Mouse (Mus musculus) right cerebral cortex, postnatal 25 days (tissue): ENCODE data around the gene Klk1b4.
"Not testable (repeated sequence)": the region's sequence is repeated elsewhere in the genome, so short reads cannot be mapped to it uniquely, and the experiment has no call there.

ENCODE experiments used
- DNase-seq: peaks from one replicate; pipeline ENCODE4 v3.0.0; 2022

Klk1b4 gene

DNA sequence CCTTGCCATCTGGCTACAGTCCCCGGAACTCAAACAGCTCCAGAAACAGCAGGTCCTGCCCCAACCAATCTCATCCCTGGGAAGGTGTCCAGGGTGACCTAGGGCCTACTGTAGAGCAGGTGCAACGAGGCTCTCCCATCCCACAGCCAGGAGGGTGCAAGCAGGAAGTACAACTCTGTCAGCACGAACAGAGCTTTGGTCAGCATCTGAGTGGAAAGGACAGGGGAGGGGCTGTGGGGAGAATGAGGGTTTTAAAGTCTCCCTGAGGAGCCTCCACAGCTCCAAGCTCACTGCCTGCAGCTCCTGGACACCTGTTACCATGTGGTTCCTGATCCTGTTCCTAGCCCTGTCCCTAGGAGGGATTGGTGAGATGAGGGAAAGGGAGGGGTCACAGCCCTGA lies at the start of gene Klk1b4:
Gene Klk1b4, plus strand, starts transcription at position 301 of the 400 bp plus-strand sequence.
- not testable (repeated sequence) for DNase-seq

DNA sequence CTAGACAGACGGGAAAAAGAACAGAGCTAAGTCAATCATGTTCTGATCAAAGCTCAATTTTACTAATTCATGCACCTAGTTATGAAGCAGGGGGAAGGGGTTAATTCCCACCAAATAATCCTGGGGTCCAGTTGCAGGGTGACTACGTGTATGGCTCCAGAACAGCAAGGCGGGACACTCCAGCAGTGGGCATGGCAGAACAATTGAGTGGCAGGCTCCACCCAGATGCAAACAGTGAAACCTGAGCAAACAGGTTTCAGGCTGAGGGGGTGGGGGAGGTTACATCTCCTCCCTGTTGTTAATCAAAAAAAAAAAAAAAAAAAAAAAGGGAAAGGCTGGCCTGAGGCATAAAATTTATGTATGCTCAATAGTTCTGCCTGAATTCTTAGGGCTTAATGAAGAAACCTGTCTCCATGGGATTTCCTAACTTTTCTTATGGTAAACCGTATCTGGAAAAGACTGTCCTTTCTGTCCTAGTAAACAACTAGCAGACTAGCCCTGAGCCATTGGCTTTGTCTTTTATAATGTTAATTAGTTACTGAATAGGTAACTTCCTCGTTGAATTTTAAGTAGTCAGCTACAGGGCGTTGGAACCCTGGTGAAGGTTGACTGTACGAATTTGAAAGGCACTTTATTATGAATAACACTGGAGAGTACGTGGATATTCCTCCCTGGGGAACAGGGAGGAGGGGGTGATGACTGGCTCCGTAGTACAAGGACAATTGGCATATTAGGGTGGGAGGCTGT lies 27.8 kb upstream of the Klk1b4 start:
- DNase-seq, result no peak

DNA sequence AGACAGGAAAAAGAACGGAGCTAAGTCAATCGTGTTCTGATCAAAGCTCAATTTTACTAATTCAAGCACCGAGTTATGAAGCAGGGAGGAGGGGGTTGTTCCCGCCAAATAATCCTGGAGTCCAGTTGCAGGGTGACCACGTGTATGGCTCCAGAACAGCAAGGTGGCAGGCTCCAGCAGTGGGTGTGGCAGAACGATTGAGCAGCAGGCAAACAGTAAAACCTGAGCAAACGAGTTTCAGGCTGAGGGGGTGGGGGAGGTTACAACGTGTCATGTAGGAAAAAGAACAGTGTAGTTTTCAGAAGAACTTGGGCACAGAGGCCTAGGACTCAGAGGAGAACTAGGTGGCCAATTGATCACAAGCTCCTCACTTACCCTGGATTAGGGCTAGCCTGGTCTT lies 20.7 kb upstream of the Klk1b4 start:
- DNase-seq, result not testable (repeated sequence)

DNA sequence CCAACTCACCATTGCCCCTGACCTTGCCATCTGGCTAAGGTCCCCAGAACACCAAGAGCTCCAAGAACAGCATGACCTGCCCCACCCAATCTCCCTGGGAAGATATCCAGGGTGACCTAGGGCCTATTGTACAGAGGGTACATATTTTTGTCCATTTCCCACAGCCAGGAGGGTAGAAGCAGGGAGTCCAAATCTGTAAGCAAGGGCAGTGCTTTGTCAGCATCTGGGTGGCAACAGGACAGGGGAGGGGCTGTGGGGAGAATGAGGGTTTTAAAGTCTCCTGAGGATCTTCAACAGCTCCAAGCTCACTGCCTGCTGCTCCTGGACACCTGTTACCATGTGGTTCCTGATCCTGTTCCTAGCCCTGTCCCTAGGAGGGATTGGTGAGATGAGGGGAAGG lies 19.3 kb upstream of the Klk1b4 start, which contains the start of gene Klk1b24:
Gene Klk1b24, plus strand, starts transcription at position 301 of the 400 bp plus-strand sequence.
- DNase-seq, result not testable (repeated sequence)

DNA sequence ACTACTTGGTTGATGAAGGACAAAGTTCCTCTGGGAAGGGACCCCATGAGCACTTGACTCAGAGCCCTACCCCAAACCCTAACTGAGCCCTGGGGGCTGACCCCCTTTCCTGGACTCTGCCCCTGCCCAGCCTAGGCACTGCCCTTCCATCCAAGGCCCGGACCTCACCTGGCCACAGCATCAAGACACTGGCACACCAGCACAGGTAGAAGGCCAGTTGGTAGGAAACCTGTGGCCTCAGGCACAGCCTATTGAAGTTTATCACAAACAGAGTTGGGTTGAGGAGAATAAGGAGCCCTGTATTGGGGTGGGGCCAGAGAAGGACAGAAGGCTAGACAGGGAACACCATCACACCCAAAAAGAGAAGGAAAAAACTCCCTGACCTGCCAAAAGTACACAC lies 13.8 kb upstream of the Klk1b4 start:
- not testable (repeated sequence) for DNase-seq

DNA sequence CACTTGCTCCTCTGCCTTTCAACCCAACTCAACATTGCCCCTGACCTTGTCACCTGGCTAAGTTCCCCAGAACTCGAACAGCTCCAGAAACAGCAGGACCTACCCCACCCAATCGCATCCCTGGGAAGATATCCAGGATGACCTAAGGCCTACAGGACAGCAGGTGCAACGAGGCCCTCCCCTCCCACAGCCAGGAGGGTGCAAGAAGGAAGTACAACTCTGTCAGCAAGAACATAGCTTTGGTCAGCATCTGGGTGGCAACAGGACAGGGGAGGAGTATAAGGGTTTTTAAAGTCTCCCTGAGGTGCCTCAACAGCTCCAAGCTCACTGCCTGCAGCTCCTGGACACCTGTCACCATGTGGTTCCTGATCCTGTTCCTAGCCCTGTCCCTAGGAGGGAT lies 9.3 kb upstream of the Klk1b4 start, which contains the start of gene Klk1b3:
Gene Klk1b3, plus strand, starts transcription at position 301 of the 400 bp plus-strand sequence.
- no peak for DNase-seq

DNA sequence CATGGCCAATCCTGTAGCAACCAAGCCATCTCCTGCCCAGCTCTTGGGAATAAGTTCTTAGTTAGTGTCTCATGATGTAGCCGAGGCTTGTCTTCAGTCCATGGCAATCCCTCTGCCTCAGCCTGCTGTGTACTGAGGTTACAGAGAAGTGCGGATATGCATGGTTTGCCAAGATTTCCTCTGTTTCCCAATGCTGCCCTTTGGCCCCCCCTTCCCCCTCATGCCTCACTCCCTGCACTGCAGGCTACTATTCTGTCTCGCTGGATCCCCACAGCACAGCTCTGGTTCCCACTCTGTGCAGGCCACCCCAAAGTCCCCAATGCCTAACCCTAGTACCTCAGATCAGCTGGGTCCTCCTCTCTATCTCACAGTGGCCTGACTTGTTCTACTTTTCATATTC lies 1.1 kb downstream of the Klk1b4 start:
- DNase-seq, result no peak

DNA sequence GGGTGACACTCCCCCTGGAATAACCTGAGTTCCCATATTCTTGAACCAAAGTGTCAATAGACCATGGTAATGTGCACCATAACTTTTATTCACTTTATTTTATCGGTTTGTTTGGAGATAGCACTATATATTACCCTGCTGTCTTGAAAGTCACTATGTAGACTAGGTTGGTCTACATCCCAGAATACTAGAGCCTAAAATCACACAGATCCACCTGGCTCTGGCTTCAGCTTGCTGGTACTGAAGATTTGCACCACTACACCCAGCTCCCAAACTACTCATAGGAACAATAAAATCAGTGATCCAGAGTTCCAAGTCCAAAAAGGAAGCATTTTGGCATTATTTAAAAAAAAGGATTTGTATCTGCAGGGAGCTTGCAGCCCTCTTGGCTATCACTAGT lies 8.4 kb downstream of the Klk1b4 start, which contains the start of gene Klk1b5:
Gene Klk1b5, plus strand, starts transcription at position 301 of the 400 bp plus-strand sequence.
- DNase-seq, result no peak

DNA sequence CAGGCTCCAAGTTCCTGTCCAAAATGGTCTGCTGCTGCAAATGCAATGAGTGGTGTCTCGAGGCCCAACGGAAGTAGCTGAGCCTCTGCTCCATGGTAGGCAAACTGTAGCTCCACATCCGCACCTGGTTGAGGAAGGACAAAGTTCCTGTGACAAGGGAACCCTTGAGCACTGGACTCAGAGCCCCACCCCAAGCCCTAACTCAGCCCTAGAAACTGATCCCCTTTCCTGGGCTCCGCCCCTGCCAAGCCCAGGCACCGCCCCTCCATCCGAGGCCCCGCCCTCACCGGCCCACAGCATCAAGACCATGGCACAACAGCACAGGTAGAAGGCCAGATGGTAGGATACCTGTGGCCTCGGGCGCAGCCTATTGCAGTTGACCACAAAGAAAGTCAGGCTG lies 14.4 kb downstream of the Klk1b4 start:
- not testable (repeated sequence) for DNase-seq

DNA sequence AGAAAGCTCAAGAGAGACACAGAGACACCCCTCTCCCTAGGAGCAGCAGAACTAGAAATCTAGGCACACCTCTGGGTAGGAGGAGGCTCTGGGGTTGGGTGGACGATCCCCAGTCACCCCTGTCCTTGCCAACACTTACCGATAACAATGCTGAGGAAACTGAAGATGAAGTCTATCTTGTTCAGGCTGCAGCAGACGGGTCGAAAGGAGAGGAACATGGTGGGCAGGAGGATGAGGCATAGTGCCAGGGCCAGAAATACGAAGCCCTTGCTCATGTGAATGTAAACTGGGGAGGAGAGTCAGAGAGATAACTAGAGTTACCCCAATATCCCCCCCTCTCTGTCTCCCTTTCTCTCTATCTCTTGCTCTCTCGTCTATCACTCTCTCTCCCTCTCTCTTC lies 15.1 kb downstream of the Klk1b4 start:
- not testable (repeated sequence) for DNase-seq

DNA sequence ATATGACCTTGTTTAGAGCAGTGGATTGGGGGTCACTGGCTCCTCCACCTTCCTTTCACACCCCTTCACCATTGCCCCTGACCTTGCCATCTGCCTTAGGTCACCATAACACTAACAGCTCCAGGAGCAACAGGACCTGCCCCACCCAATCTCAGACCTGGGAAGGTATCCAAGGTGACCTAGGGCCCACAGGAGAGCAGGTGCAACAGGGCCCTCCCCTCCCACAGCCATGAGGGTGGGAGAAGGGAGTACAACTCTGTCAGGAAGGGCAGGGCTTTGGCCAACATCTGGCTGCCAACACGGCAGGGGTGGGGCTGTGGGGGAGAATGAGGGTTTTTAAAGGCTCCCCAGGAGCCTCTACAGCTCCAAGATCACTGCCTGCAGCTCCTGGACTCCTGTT lies 17.8 kb downstream of the Klk1b4 start, which contains the start of gene Klk1:
Gene Klk1, plus strand, starts transcription at position 285 of the 400 bp plus-strand sequence.
- no peak for DNase-seq

DNA sequence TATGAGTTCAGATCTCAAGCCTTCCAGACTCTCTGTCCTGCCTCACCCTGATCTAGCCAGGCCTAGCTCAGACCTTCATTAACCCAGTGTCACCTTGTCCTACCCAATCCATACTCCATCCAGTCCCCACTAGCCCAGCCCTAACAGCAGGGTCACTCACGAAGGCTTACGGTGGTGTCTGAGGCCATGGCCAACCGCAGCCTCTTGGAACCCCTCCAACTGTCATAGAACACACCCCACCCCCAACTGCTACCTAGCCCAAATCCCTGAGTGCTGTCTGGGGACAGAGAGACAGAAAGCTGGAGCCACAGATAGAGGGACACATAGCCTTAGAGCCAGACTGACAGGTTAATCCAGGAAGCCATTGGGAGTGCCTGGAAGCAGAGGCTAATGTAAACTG lies 28.7 kb downstream of the Klk1b4 start, which contains the start of gene Gm36864:
Gene Gm36864, plus strand, starts transcription at position 269 of the 400 bp plus-strand sequence.
- no peak for DNase-seq

DNA sequence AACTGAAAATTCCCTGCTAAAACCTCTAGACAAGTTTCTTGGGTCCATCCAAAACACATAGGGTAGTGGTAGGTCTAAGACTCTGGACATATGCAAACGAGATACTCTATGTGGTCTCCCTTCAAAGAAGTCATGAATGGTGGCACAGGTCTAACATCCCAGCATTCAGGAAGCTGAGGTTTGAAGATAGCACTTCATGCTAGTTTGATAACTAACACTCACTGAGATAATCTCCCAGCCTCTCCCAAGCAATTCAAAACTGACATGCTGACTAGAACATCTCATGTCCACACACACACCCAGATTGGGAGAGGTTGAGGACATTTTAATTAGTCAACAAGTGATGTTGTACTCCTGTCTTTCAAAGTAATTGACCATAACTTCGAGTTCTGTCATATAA lies 32.7 kb downstream of the Klk1b4 start:
- DNase-seq, result no peak

DNA sequence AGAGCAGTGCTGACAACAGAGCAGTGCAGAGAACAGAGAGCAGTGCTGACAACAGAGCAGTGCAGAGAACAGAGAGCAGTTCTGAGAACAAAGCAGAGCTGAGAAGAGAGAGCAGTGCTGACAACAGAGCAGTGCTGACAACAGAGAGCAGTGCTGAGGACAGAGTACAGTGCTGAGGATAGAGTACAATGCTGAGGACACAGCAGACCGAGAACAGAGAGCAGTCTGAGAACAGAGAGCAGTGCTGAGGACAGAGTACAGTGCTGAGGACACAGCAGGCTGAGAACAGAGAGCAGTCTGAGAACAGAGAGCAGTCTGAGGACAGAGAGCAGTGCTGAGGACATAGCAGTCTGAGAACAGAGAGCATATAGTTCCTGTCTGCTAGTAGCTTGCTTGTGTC lies 33.5 kb downstream of the Klk1b4 start:
- DNase-seq, result no peak

DNA sequence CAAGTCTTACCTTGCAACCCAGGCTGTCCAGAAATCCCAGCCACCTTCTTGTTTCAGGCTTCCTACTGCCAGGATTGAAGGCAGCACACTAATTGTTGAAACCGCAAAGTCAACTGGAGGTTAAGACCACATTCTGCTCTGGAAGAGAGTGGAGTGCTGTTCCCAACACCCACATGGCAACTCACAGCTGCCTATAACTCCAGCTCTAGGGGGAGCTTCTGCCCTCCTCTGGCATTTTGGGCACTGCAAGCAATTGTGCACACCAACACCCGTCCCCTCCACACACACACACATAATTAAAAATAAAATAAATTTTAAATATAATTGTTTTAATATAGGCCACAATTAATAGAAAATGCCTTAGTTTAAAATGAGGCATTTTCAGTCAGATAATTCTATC lies 33.9 kb downstream of the Klk1b4 start:
- no peak for DNase-seq

DNA sequence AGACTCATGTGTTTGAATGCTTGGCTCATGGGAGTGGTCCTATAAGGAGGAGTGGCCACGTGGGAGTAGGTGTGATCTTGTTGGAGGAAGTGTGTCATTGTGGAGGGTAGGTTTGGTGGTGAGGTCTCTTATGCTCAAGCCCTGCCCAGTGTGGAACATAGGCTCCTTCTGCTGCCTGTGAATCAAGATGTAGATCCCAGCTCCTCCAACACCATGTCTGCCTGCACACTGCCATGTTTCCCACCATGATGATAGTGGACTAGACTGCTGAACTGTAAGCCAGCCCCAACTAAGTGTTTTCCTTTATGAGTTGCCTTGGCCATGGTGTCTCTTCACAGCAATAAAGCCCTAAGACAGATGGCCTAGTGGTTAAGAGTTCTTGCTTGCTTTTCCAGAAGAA lies 36.8 kb downstream of the Klk1b4 start:
- no peak for DNase-seq

DNA sequence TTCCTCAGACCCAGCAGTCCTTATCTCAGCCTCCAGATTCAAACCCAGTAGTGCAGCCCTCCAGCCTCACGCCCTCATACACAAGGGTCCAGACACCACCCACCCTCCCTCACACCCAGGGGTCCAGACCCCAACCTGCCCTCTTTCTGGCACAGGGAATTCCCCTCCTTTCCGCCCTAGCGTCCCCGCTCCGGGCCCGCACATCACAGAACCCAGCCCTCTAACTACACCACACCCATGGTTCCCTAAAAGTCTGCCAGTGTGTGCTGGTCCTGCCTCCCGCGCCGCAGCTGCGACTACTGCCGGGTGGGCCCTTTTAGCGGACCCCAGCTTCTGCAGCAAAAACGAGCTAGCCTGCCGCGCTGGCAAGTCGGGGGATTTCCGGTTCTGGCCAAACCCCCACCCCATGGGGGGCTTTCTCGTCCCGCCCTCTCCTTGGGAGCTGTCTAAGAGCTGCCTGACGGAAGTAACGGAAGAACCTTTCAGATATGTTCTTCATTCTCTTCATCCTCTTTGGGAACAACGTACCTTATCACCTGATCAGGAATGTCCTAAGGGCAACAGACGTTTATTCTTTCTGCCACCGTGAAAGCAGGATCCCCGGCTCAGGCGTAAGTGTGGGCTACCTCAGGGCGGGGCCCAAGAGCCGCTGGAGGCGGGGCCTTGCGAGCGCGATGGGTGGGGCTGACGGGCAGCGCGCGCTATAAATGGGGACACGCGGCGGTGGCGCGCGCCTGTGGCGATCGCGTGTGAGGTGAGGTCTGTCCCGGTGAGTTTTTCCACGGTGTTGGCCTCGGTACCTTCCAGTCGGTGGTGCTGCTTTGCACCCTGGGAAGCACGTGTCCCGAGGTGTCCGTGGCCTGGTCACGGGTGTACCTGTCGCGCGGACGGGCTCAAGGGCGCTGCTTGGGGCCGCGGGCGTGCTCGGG lies 39.1 kb downstream of the Klk1b4 start, which contains the start of the genes 1700028J19Rik and 2410002F23Rik:
Gene 1700028J19Rik, minus strand, starts transcription at position 641 of the 929 bp plus-strand sequence.
Gene 2410002F23Rik, plus strand, starts transcription at position 668 of the 929 bp plus-strand sequence.
- DNase-seq, result peak; percentile 90

DNA sequence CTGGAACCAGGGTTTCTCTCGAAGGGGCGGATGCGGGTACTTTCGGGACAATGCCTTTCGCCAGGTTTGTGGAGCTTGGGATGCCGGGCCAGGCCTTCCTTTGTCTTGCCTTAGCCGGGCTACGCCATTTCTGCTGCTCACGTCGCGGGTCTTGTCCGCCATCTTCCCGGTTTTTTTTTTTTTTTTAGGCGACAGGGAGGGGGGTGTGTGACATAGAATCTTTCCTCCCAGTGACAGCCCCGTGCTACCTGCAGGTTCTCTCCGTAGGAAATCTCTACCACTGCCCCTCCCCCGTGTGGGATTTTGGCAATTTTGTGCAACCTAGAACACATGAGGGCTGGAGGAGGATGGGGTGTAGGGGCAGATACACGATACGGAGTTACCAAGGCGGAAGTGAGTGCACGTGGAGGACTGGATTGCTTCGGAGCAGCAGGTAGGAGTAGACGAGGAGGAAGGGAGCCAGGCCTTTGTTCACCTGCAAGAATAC lies 39.8 kb downstream of the Klk1b4 start:
- peak; percentile 49 for DNase-seq

DNA sequence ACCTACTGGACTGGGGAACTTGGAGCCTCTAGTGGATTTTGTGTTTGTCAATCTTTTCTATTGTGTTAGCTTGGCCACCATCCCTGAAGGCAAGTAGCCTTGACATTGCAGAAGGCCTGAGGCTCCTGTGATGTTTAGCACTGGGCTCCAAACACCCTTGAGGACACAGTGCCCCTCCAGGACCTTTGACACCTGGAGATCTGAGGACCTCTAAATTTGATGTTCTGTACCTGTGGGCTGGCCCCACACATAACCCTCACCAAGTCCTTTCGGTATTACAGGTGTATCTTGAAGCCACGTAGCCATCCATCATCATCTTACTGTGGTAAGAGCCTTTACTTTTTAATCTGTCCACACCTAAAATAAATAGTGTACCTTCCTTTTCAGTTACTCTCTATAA lies 40.7 kb downstream of the Klk1b4 start:
- DNase-seq, result no peak

DNA sequence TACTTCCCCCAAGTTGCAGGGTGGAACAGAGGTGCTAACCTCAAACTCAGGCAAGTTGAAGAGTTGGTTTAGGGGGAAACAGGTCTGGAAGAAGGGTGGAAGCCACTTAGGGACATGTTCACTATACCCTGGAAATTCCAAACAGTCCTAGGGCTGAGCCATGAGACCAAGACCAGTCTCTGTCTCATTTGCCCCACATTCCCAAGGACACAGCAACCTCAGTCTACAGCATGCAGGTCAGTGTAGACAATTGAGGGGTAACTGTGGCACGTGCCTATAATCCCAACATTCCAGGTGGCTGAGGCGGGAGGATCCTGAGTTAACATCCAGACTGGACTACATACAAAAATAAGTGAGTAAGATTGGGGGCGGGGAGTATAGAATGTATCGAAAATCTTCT lies 42.0 kb downstream of the Klk1b4 start:
- DNase-seq, result no peak

DNA sequence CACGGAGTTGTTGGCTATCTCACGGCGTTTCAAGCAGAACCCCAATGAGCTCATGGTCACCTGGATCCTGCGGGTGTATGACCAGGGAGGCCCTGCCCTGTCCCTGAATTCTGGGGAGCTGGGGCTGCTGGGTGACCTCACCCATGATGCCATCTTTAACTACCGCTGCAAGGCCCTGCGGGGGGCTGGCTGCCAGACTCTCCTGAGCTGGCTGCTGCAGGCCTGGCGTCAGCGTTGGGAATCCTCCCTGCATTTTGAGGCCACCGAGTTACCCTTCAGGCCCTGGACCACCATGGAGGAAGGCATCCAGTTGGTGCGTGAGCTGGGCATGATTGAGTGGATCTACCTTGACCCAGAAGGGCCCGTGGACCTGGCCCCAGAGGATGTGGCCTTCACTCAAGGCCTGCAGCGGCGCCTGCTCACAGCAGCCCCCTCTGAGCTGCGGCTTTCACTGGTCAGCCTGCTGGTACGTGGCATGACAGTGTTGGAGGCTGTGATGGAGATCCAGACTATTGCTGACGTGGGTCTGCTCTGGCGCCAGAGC lies 43.6 kb downstream of the Klk1b4 start:
- not testable (repeated sequence) for DNase-seq

DNA sequence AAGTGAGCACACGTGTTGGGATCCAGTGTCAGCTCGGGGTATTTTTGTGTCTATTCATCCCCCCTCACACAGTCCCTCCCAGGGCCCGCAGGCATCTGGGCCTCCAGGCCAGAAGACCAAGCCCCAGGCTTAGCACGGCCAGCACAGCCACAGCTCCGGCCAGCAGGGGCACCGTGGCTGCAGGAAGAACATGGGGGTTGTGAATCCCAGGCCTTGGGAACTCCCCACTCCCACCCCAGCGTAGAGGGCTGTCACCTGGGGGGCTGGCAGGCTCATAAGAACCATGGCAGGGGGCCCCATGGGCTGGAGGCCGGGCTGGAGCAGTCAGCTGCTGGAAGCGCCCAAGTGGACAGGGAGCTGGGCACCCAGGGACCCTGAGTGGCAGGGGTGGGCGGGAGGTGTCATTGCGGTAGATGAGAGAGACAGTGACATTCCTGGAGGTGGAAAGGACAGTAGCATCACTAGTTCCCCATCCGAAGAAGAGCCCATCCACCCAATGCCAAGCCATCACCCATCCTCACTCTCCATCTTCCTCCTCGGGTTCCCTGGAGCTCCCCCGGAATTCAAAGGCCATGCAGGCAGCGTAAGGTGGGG lies 45.9 kb downstream of the Klk1b4 start:
- no peak for DNase-seq
